Mouse (Mus musculus) left cerebral cortex, adult 2 months (tissue): ENCODE data around the gene Ccr1l1. TPM values are rescaled to one million over a fixed set of nuclear protein-coding genes. Genes with fewer than 3 reads are reported as not detected.
"Not testable (repeated sequence)": the region's sequence is repeated elsewhere in the genome, so short reads cannot be mapped to it uniquely, and the experiment has no call there.

ENCODE experiments used
- DNase-seq, 2 experiments: peaks; one replicate each; pipeline ENCODE4 v3.0.0; 2021 to 2022; ENCODE audit warnings: low spot score in 2 of 2, mixed read lengths in 1 of 2; ENCODE audit errors: extremely low spot score in 1 of 2
- H3K27ac ChIP-seq: fragments of 200-600 bp; 2 replicates; pipeline ENCODE4 v1.8.1; 2022
- H3K4me3 ChIP-seq: fragments of 200-600 bp; 2 replicates; pipeline ENCODE4 v1.8.1; 2022
- CTCF ChIP-seq: fragments of 200-600 bp; IDR thresholded peaks from 2 replicates; pipeline ENCODE4 v1.8.1; 2022; ENCODE audit warnings: antibody characterized with exemption, mild to moderate bottlenecking, moderate library complexity
- intact Hi-C: fragments of 180-260 bp; cut with DNase I; formaldehyde crosslinking; loops from one replicate; pipeline ENCODE4 v1.15.1; 2025
- total RNA-seq, 2 experiments: library from RNA; stranded (reverse); gene quantifications; 2 replicates each; pipeline ENCODE4 v1.2.3; 2021

The Ccr1l1 gene
- total RNA-seq, 2 experiments from 2014 or later, result not detected

GRCm38 (mm10) chr9:123982720-123983119, 4.5 kb upstream of the Ccr1l1 start:
- DNase-seq, result no peak
- TF ChIP-seq CTCF, result no peak
- intact Hi-C loops, result no loop called here
- no peak overlapping the region for H3K27ac ChIP-seq
- H3K4me3 ChIP-seq, result no peak overlapping the region

- intact Hi-C loops, result no loop called here
- Histone ChIP-seq H3K27ac (no peak overlapping the region), H3K4me3 (no peak overlapping the region)
- no peak for TF ChIP-seq CTCF
- no peak for DNase-seq
Observed at GRCm38 (mm10) chr9:123981909-123982308, 3.7 kb upstream of the Ccr1l1 start.

- intact Hi-C loops, DNase-seq, H3K27ac ChIP-seq, H3K4me3 ChIP-seq: not testable (repeated sequence)
Observed at GRCm38 (mm10) chr9:123980858-123981475, 2.8 kb upstream of the Ccr1l1 start.

- intact Hi-C loops, result no loop called here
- TF ChIP-seq CTCF, result no peak
- H3K27ac ChIP-seq, result no peak overlapping the region
- no peak overlapping the region for H3K4me3 ChIP-seq
- DNase-seq, result no peak
Observed at GRCm38 (mm10) chr9:123976876-123977663, 1.1 kb downstream of the Ccr1l1 start.

- no peak for TF ChIP-seq CTCF
Observed at GRCm38 (mm10) chr9:123975630-123976029, 2.6 kb downstream of the Ccr1l1 start.

GRCm38 (mm10) chr9:123968290-123968912, 9.8 kb downstream of the Ccr1l1 start, which contains the start of gene Ccr1:
Gene Ccr1, minus strand, starts transcription at chr9:123968692.
- no peak for DNase-seq
- TF ChIP-seq CTCF, result no peak
- H3K27ac ChIP-seq, result no peak within 1 kb of the TSS
- no peak within 1 kb of the TSS for H3K4me3 ChIP-seq
- intact Hi-C loops, result no loop called here

More at GRCm38 (mm10) chr9:123975630-123976029, 2.6 kb downstream of the Ccr1l1 start:
- Histone ChIP-seq H3K27ac (no peak overlapping the region), H3K4me3 (no peak overlapping the region)
- no peak for DNase-seq
- intact Hi-C loops, result no loop called here

GRCm38 (mm10) chr9:123966858-123967495, 11.2 kb downstream of the Ccr1l1 start:
- H3K27ac ChIP-seq, DNase-seq, intact Hi-C loops, H3K4me3 ChIP-seq: not testable (repeated sequence)

- intact Hi-C loops, result no loop called here
- TF ChIP-seq CTCF, result no peak
- Histone ChIP-seq H3K27ac (no peak overlapping the region), H3K4me3 (no peak overlapping the region)
- DNase-seq, result no peak
Observed at GRCm38 (mm10) chr9:123964776-123965175, 13.4 kb downstream of the Ccr1l1 start.

- TF ChIP-seq CTCF, result no peak
- Histone ChIP-seq H3K4me3 (no peak overlapping the region), H3K27ac (no peak overlapping the region)
- intact Hi-C loops, result no loop called here
- no peak for DNase-seq
Observed at GRCm38 (mm10) chr9:123960161-123960560, 18.0 kb downstream of the Ccr1l1 start.

GRCm38 (mm10) chr9:123957911-123958413, 20.2 kb downstream of the Ccr1l1 start:
- DNase-seq, result no peak

GRCm38 (mm10) chr9:123956892-123957291, 21.3 kb downstream of the Ccr1l1 start:
- Histone ChIP-seq H3K27ac (no peak overlapping the region), H3K4me3 (no peak overlapping the region)
- TF ChIP-seq CTCF, result no peak
- intact Hi-C loops, result no loop called here
- no peak for DNase-seq

More at GRCm38 (mm10) chr9:123957911-123958413, 20.2 kb downstream of the Ccr1l1 start:
- no peak for TF ChIP-seq CTCF
- H3K27ac ChIP-seq, result no peak overlapping the region
- no peak overlapping the region for H3K4me3 ChIP-seq
- intact Hi-C loops, result no loop called here

- Histone ChIP-seq H3K27ac (no peak overlapping the region), H3K4me3 (no peak overlapping the region)
- no peak for DNase-seq
- intact Hi-C loops, result no loop called here
- TF ChIP-seq CTCF, result no peak
Observed at GRCm38 (mm10) chr9:123953551-123953950, 24.7 kb downstream of the Ccr1l1 start.
